Mouse (Mus musculus): ENCODE data around the gene Spata31d1b.

Spata31d1b gene

GRCm38 (mm10) chr13:59685236-59685635 lies 26.8 kb upstream of the Spata31d1b start:
- TF ChIP-seq GATA4 (IDR thresholded peaks at IDR 0.05; ENCODE audit: insufficient replicate concordance, low read length) = no peak

GRCm38 (mm10) chr13:59688338-59688770 lies 23.7 kb upstream of the Spata31d1b start:
- no peak for TF ChIP-seq GATA4 (IDR thresholded peaks at IDR 0.05; ENCODE audit: insufficient replicate concordance, low read length)

GRCm38 (mm10) chr13:59689313-59689712 lies 22.8 kb upstream of the Spata31d1b start:
- TF ChIP-seq GATA4 (IDR thresholded peaks at IDR 0.05; ENCODE audit: insufficient replicate concordance, low read length) = no peak

GRCm38 (mm10) chr13:59689843-59690242 lies 22.2 kb upstream of the Spata31d1b start:
- TF ChIP-seq GATA4 (IDR thresholded peaks at IDR 0.05; ENCODE audit: insufficient replicate concordance, low read length) = no peak

- TF ChIP-seq GATA4 (IDR thresholded peaks at IDR 0.05; ENCODE audit: insufficient replicate concordance, low read length) = no peak
Observed at GRCm38 (mm10) chr13:59690576-59690975, 21.5 kb upstream of the Spata31d1b start.

GRCm38 (mm10) chr13:59691478-59691877 lies 20.6 kb upstream of the Spata31d1b start:
- TF ChIP-seq GATA4 (IDR thresholded peaks at IDR 0.05; ENCODE audit: insufficient replicate concordance, low read length) = no peak

GRCm38 (mm10) chr13:59694008-59694407 lies 18.1 kb upstream of the Spata31d1b start, which contains the start of gene 4921517D22Rik:
Gene 4921517D22Rik (minus strand): TSS chr13:59694108.
- TF ChIP-seq GATA4 (IDR thresholded peaks at IDR 0.05; ENCODE audit: insufficient replicate concordance, low read length) = no peak

- no peak for TF ChIP-seq GATA4 (IDR thresholded peaks at IDR 0.05; ENCODE audit: insufficient replicate concordance, low read length)
Observed at GRCm38 (mm10) chr13:59695781-59696180, 16.3 kb upstream of the Spata31d1b start.

- no peak for TF ChIP-seq GATA4 (IDR thresholded peaks at IDR 0.05; ENCODE audit: insufficient replicate concordance, low read length)
Observed at GRCm38 (mm10) chr13:59699131-59699530, 13.0 kb upstream of the Spata31d1b start.

- TF ChIP-seq GATA4 (IDR thresholded peaks at IDR 0.05; ENCODE audit: insufficient replicate concordance, low read length) = no peak
Observed at GRCm38 (mm10) chr13:59703514-59703913, 8.6 kb upstream of the Spata31d1b start.

GRCm38 (mm10) chr13:59704562-59704961 lies 7.5 kb upstream of the Spata31d1b start:
- no peak for TF ChIP-seq GATA4 (IDR thresholded peaks at IDR 0.05; ENCODE audit: insufficient replicate concordance, low read length)

GRCm38 (mm10) chr13:59710230-59710629 lies 1.9 kb upstream of the Spata31d1b start, which contains the start of gene Spata31d1a:
Gene Spata31d1a (minus strand): TSS chr13:59710330.
- no peak for TF ChIP-seq GATA4 (IDR thresholded peaks at IDR 0.05; ENCODE audit: insufficient replicate concordance, low read length)

- no peak for TF ChIP-seq GATA4 (IDR thresholded peaks at IDR 0.05; ENCODE audit: insufficient replicate concordance, low read length)
Observed at GRCm38 (mm10) chr13:59713710-59714109, 1.6 kb downstream of the Spata31d1b start.

- TF ChIP-seq GATA4 (IDR thresholded peaks at IDR 0.05; ENCODE audit: insufficient replicate concordance, low read length) = no peak
Observed at GRCm38 (mm10) chr13:59719475-59719874, 7.4 kb downstream of the Spata31d1b start.

GRCm38 (mm10) chr13:59726139-59726867 lies 14.2 kb downstream of the Spata31d1b start:
- no peak for TF ChIP-seq GATA4 (IDR thresholded peaks at IDR 0.05; ENCODE audit: insufficient replicate concordance, low read length)

- TF ChIP-seq GATA4 (IDR thresholded peaks at IDR 0.05; ENCODE audit: insufficient replicate concordance, low read length) = no peak
Observed at GRCm38 (mm10) chr13:59728378-59729093, 16.5 kb downstream of the Spata31d1b start.

All from liver, adult (tissue).